Mouse (Mus musculus): ENCODE results near the gene Swt1.

Gene Swt1

DNA sequence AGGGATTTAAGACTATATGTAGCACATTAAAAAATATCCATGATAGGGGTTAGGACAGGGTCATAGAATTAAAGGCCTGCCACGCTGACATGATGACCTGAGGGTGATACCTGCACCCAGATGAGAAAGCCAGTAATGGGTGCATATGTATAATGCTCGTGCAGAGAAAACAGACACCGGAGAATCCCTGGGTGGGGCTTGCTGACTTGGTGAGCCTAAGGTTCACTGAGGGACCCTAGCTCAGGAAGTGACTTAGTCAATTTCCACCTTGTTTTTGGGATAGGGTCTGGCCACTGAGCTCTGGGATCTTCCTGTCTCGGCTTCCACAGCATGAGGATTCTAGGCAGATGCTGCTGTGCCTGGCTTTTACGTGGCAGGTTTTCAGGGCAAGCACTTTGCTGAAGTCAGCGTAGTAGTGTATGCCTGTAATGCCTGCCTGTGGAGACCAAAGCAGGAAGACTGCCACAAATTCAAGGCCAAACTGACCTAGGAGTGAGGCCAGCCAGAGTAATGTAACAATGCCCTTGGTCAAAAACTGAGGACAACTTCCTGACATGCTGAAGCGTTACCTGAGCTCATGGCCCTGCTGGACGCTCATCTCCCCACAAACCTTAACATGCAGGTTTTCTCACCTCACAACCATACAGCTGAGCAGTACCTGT lies 61.2 kb downstream of the Swt1 start:
- no peak for DNase-seq

DNA sequence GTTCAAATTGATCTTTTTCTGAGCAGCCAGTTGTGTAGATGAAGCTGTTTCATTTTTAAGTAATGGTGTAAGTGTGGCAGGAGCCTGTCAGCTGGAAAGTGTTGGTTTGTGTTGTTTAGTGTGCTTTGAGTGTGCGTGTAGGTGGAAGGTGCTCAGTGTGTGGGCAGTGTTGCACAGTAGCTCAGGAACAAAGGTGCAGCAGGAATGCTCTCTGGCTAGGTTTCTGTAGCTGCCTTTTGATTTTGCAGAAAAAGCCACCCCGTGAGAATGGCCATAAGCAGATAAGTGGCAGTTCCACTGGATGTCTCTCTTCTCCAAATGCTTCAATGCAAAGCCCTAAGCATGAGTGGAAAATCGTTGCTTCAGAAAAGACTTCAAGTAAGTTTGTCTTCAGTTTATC lies 68.9 kb downstream of the Swt1 start:
- no peak for DNase-seq

DNA sequence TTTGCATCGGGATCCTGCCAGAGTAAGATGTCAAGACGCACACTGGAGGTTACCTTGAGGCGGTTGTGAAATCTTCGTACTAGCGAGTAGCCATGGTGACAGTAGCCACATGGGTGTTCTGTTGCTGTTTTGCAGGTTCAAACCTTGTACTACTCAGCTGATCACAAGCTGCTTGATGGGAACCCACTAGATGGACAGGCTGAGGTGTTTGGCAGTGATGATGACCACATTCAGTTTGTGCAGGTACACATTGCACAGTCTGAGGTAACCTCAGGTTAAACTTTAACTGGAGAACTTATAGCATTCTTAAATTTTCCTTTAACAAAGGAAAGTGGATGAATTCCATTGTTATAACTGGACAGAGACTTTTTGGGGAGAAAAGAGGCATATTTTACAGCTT lies 72.3 kb downstream of the Swt1 start:
- DNase-seq, result no peak

DNA sequence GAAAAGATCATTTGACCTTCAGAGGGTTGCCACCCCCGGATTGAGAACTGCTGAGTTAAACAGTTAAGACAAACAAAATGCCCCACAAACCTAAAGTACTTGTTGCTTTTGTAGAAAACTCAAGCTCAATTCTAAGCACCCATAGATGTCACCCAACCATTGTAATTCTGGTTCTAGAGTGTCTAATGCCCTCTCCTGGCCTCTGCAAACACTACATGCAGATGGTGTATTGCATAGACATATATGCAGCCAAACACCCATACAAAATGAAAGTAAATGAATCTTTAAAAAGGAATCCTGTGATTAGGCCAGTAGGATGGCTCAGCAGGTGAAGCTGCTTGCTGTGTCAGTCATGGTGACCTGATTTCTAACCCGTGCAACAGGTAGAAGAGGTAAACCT lies 75.3 kb downstream of the Swt1 start:
- peak; percentile 57 for DNase-seq

DNA sequence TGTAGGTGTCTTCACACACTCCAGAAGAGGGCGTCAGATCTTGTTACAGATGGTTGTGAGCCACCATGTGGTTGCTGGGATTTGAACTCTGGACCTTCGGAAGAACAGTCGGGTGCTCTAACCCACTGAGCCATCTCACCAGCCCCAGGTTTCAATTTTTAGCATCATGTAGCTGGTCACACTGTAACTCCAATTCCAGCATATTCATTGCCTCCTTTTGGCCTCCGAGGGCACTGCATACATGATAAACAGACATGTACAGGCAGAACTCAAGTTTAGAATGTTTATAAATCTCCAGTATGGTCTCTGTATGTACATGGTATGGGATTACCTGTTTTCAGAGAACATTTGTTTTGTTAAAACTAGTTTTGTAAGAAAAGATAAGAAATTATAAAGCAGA lies 80.0 kb downstream of the Swt1 start:
- DNase-seq, result peak; percentile 40

DNA sequence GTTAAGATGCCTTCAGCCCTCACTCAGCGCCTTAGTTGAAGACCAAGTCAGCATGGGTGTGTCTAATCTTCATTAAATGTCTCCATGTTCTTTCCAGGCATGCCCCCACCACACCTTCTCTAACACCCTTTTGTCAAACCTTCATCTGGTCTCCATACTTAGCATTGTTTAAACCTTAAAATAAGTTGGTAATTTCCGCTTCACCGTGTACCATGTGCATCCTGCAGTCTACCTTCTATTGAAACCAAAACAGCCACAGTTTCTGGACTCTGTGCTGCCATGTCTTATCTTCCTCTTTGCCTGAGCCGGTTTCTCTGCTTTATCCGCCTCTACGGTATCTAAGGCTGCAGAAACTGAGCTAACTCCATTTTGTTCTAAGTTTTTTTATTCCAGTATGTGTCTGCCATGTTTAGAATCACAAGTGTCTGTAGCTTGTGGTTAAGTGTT lies 81.6 kb downstream of the Swt1 start:
- DNase-seq, result no peak

DNA sequence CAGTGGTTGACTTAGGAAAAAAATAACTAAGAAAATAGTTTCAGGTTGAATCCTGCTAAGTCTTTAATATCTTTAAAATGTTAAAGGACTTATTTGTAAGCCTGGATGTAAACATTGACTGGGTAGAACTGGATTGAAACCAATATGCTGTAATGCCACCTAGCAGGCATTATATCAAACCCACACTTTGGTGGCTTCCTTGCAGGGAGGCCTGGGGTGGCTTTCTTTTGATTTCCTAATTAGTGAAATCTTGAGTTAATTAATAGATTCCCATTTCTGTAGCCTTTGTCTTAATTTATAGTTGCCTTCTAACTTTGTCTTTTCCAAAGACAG lies 82.4 kb downstream of the Swt1 start:
- DNase-seq, result no peak

DNA sequence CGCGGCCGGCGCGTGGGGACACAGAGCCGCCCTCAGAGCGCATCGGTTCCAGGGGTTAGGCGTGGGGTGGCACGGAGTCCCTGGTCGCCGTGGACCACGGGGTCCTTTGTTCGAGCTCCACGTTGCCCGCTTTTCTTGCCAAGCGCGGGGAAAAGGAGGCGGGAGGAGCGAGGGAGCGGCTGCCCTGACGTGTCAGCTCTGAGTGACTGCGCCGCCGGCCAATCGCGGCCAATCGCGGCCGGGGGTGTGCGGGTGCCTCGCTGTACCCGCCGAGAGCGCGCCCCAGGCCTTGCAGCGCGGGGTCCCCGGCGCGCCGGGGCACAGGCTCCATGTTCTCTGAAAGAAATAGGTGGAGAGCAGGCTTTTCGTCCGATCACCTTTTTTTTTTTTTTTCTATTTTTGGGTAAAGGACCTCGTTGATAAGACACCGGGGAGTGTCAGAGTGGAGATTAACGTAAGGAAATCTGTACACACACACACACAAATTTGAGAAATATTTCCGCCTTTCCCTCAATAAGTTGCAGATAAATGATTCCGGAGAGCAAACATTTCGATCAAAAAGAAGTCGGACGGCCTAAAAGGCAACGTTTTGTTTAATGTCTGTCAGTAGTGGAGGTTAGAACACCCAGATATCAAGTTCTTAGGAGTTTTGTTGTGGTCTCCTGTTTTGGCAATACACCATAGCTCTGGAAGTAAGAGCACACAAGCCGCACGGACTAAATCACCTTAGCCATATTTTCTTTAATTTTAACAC lies 83.0 kb downstream of the Swt1 start:
- DNase-seq, result peak; percentile 96

DNA sequence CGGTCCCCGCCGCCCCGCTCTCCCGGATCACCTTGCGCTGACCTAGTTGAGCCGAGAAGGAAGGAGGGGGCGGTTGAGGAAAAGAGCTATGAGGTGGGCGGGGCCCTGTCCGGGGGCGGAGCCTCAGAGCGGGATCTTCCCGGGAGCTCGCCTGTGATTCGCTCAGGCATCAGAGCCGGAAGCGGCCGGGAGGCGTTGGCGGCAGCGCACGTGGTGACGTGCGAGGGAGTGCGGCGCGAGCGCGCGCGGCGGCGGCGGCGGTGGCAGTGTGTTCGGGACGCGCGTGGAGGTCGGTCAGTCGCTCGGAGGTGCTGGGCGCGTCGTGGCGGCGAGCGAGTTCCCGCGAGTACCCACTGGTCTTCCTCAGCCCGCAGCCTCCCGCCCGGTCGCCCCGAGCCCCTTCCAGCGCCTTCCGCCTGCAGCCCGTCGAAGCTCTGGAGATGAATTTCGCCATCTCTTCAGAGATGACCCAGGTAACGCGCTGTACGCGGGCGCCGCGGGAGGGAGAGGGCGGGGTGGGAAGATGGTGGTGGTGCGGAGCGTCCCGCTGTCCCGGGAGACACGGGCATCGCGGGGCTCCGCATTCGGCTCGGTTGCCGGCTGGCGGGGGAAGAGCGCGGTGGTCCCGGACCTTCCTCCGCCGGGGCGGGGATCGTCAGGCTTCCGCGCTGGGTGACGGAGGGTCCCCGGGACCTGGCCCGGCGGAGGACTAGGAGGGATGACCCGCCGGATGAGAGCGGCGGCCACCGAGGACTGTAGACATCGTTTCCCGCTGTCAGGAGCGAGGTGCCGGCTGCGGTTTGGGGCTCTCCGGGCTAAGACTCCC lies 83.8 kb downstream of the Swt1 start, which contains the start of gene Ivns1abp:
TSS of gene Ivns1abp (plus strand) at position 195 of the 826 bp plus-strand sequence.
- DNase-seq, result peak; percentile 99

DNA sequence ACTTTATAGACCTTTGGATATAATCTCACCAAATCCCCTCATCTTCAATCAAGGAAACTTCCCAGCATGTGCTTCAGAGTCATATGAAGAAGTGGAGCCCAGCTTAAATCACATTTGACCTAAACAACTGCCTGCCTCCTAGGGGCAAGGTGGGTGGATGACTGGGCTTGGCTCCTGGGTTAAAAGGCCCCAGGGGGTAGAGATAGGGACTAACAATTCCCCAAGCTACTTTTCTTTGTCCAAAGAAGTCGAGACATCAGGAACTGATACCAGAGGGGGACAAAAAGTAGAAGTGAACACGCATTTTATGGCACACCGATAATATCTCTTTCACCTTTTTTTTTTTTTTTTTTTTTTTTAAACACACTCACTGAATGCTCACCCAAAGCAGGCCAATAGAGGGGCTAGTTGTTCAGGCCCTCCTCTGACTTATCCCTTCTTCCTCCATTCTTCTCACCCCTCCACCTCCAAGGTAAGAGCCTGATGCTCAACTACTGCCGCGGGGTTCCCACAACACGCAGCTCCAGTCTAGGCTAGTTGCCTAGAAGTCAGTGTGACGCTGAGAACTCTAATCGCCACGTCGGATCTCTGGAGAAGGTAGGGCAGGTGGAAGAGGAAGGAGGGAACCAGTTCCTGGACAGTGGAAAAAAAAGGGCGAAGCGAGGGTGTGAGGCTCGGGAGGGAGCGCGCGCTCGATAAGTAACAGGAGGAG lies 84.5 kb downstream of the Swt1 start:
- DNase-seq, result peak; percentile 39

DNA sequence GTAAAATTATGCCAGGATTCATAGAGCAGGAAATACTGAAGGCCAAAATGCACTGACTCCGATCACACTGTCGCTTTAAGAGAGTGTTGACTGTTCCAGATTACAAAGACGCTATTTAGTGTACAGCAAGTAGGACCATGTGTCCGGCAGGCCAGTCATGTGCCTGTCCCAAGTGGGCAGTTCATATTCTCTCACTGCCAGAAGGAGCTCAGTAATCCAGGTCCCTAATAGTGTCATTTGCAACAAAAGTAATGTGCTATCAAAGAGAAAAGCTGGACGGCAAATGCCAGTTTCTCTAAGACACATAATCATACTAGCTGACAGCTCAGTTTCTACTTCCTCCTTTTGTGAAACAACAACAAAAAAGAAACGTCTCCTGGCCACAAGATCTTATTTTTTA lies 85.3 kb downstream of the Swt1 start:
- DNase-seq, result peak; percentile 65

DNA sequence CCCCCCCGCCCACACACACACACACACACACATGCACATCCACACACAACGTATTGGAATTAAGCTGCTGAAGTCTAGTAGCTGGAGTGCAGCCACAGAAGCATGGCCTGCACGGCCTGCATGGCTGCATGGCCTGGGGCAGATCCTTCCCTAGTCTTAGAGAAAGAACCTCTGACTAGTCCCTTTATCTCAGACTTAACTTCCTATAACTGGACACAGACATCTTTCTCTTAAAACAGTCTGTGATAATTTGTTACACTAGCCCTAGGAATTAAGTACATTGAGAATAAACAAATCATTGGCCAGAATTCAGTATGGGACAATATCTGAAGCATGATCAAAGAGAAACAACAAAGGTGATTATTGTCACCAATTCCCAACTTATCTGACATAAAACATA lies 85.9 kb downstream of the Swt1 start:
- no peak for DNase-seq

DNA sequence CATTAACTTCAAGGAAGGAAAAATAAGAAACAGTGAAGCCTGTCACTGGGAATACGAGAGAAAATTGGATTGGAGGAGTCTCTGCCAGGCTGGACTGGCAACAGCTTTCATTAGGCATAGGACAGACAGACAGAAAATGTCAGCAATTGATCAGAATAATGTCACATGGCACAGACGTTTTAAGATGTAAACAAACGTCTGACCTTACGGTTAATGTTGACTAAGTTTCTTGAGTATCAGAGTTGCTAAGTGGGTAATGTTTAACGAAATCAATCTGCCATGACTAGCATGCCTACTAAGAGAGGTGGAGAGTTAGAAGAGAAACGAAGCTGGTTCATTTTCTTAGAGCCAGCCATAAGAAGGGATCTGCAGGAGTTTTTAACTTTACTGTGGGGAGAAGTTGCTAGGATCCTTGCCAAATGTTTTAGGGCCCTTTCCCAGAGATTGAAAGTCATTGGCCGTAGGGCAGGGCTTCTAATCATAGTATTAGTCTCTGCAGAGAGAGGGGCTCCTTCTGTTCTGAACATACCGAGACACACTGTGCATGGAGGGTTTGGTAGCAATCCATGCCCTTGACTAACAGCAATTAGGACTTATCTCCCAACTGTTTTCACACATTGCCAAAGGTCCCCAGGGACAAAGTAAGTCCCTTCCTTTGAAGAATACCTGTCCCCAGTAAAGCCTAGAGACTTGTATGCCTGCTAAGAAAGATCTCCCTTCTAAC lies 86.8 kb downstream of the Swt1 start:
- DNase-seq, result peak; percentile 50

DNA sequence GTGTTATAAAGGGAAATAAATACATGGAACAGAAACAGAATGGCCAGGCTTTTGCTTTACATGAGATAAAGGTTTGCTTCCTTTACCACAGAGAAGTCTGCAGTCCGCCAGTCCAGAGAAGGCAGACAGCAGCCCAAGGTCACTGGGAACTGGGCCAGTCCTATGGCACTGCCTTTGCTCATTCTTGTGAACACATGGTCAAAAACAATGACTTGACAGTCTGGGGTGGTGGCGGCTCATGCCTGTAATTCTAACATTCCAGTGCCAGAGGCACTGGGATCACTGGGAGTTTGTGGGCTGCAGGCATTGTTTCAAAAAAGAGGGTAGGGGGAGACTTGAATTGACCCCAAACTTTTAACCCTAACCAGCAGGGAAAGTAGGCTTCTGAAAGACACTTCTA lies 89.3 kb downstream of the Swt1 start:
- peak; percentile 77 for DNase-seq

DNA sequence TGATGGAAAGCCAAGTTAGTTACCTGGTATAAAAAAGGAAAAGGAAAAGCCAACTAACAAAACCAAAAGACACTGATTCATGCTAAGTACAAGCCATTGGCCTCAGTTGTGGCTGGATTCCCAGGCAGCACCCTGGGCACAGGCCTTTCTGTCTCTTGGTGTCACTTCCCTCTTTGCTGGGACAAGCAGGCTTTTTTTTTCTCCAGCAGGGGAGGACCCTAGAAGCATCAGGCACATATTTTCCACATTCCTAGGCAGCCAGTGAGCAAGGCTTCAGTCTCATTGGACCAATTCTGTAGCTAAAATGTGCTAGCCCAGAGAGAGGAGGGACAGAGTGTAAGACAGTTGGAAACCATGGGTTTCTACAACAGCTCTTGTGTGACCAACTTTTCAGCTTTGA lies 90.0 kb downstream of the Swt1 start:
- no peak for DNase-seq

DNA sequence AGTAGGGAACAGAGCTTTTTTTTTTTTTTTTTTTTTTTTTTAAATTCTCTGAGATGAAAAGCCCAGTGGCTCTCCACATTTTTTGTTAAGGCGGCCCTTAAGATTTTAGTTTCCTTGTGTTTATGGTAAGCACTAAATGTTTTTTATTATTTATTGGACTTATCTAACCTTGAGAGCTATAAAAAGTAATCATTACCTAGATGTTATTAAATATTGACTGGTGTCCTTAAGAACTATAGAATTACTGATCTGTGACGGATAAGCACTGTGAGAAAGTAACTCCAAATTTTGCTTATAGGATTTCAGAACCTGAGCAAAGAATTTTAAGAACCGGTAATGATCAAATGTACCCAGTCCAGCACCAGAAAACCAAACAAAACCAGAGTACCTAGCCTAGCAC lies 95.4 kb downstream of the Swt1 start:
- no peak for DNase-seq

DNA sequence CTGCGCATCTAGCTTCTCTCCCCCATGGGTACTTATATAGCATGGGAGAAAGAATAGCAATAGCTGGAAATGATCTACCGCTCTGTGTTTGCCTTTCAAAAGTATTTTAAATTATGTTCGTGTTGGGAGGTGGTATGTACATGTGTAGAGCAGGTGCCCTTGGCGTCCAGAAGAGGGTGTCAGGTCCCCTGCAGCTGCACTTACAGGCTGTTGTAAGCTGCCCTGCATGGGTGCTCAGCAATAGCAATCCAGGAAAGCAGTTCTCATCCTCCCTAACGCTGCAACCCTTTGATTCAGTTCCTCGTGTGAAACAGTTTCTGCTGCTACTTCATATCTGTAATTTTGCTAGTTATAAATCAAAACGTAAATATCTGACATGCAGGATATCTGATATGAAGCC lies 98.7 kb downstream of the Swt1 start:
- no peak for DNase-seq

DNA sequence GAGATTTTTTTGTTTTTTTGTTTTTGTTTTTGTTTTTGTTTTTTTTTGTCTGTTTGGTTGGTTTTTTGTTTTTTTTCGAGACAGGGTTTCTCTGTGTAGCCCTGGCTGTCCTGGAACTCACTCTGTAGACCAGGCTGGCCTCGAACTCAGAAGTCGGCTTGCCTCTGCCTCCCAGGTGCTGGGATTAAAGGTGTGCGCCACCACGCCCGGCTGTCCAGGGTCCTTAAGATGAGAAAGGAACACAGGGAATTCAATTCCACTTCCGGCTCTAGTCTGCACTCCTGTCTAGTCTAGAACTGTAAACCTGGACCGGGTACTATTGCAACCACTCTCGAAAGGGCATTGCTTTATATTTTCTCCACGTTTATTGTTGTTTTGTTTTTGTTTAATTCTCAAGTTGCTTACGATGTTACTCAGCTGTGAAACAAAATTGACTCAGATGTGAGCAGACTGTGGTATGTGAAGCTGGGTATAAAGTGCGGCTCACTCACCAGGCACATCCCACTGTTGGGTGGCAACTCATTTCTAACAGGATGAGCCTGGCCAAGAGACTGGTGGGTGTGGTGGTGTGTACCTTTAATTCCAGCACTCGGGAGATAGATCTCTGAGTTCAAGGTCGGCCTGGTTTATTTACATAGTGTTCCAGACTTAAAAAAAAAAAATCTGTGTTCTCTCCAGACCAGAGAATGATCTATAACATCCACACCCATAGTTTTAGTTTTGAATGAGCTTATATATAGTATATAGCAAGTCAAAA lies 99.7 kb downstream of the Swt1 start:
- DNase-seq, result no peak

DNA sequence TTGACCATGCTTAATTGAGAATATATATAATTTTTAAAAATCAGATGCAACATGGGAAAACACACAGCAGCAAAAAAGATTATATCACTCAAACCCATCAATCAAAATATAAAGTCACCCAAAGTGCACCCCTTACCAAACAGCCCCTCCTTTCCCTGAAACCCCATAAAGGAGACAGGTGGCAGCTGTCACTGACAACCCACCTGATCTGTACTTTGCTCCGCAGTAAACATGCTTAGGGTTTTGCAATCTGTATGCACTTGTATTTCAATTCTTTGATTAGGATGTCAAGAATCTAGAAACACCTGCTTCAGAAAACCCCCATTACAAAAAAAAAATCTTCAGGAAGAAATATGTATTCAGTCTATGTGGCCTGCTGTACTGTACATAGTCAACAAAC lies 102.9 kb downstream of the Swt1 start:
- DNase-seq, result no peak

DNA sequence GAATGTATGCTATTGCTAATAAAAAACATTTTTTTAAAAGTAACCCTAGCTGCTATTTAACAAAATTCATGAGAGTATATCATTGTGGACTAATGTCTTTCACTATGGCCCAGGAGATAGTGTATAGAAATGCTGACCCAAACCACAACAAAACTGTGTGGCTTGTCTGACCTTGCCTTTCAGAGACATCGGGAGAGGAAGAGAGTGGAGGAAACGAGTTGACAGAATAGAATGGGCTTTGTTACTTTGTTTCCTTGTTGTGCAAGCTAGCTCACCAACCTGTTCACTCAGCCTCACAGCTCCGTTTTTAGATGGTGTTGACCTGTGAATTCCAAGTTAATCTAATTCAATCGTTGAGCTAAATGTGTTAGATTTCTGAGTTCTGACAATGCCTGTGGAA lies 107.8 kb downstream of the Swt1 start:
- DNase-seq, result no peak

DNA sequence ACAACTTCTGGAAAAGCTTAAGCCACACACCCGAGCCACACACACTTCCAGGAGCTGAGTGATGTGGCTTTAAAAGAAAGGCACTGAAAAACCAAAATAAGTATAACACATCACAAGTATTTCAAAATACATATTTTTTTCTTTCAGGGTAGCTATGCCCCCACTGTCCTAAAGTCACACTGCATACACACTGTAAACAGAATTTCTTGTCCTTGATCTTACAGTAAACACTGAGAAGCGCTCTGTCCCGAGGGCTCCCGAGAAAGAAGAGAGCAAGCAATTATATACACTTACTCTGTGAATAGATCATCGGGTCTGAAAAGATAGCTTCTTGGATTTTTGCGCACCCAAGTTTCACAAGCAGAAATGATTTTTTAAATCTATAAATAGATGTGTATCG lies 109.0 kb downstream of the Swt1 start:
- DNase-seq, result no peak
